Mouse (Mus musculus) olfactory bulb, adult 2 months (tissue): ENCODE measurements around the gene 3110021N24Rik. TPM values are rescaled to one million over a fixed set of nuclear protein-coding genes. Genes with fewer than 3 reads are reported as not detected.

Source experiments
- H3K27ac ChIP-seq: fragments of 200-500 bp; 2 replicates; pipeline ENCODE4 v1.5.1; 2012; ENCODE audit warnings: low read depth, low read length; ENCODE audit not compliant: insufficient read depth
- H3K4me1 ChIP-seq: fragments of 200-500 bp; 2 replicates; pipeline ENCODE4 v1.6.1; 2012; ENCODE audit warnings: low read length; ENCODE audit not compliant: control insufficient read depth, insufficient read depth
- H3K4me3 ChIP-seq: fragments of 200-500 bp; 2 replicates; pipeline ENCODE4 v1.5.1; 2012; ENCODE audit warnings: mild to moderate bottlenecking, low read depth, low read length, moderate library complexity; ENCODE audit not compliant: insufficient read depth
- CTCF ChIP-seq: fragments of 200-500 bp; IDR thresholded peaks from 2 replicates; pipeline ENCODE4 v1.5.1; 2012; ENCODE audit warnings: low read depth, mild to moderate bottlenecking, low read length, moderate library complexity; ENCODE audit not compliant: insufficient read depth
- POLR2A ChIP-seq: fragments of 200-500 bp; IDR thresholded peaks from 2 replicates; pipeline ENCODE4 v1.6.1; 2012; ENCODE audit warnings: mild to moderate bottlenecking, low read depth, low read length, moderate library complexity; ENCODE audit not compliant: insufficient read depth
- WGBS: fragments of 180-500 bp; shearing (Covaris S2); methylation state at CpG from one replicate; pipeline ENCODE4 v1.1.7; 2018; 5-methylcytosine and 5-hydroxymethylcytosine counted together
- polyA plus RNA-seq: library from polyadenylated mRNA; stranded (reverse); fragments of >200 nt; gene quantifications from 2 replicates; pipeline ENCODE4 v1.2.4, GENCODE M21; 2012; ENCODE audit warnings: low replicate concordance; ENCODE audit not compliant: missing spikeins, insufficient read depth, insufficient read length

The 3110021N24Rik gene
- polyA plus RNA-seq, 1 experiment, result not detected

GRCm38 (mm10) chr4:108826096-108826495, 106.6 kb downstream of the 3110021N24Rik start:
- H3K4me1 ChIP-seq, result peaks cover 4% of the 10 kb centered on the region; the same call in 1 of the 2 replicates
- no peak overlapping the region for H3K27ac ChIP-seq
- H3K4me3 ChIP-seq, result no peak overlapping the region
- 87% methylated on average over 1 of the region's 1 CpGs for WGBS
- TF ChIP-seq POLR2A (no peak), CTCF (no peak)

GRCm38 (mm10) chr4:108826643-108827042, 107.2 kb downstream of the 3110021N24Rik start:
- Histone ChIP-seq H3K27ac (no peak overlapping the region), H3K4me1 (peaks cover 4% of the 10 kb centered on the region; the same call in 1 of the 2 replicates), H3K4me3 (no peak overlapping the region)
- TF ChIP-seq POLR2A (no peak), CTCF (no peak)
- WGBS, result 78% methylated on average over 2 of the region's 2 CpGs

- Histone ChIP-seq H3K27ac (no peak overlapping the region), H3K4me3 (no peak overlapping the region), H3K4me1 (peaks cover 9% of the 10 kb centered on the region)
- 34% methylated on average over 1 of the region's 1 CpGs for WGBS
- TF ChIP-seq CTCF (no peak), POLR2A (no peak)
Measured at GRCm38 (mm10) chr4:108830698-108831097, 111.2 kb downstream of the 3110021N24Rik start.

Other genes with a start within 250 kb of the 3110021N24Rik start
- gene Prpf38a, start 140.3 kb upstream of the 3110021N24Rik start, polyA plus RNA-seq, result not detected in 2 replicates
- gene Orc1, start 140.2 kb upstream of the 3110021N24Rik start, polyA plus RNA-seq, result not detected in 2 replicates
- not detected in 2 replicates for gene Cc2d1b, start 99.7 kb upstream of the 3110021N24Rik start, polyA plus RNA-seq
- gene Zfyve9, start 61.1 kb downstream of the 3110021N24Rik start, polyA plus RNA-seq, result 65.1 TPM in 1 of 2 replicates, not detected in the other
- not detected in 2 replicates for gene Btf3l4, start 114.0 kb downstream of the 3110021N24Rik start, polyA plus RNA-seq
- gene Txndc12, start 115.0 kb downstream of the 3110021N24Rik start, polyA plus RNA-seq, result not detected in 2 replicates
- gene Kti12, start 128.1 kb downstream of the 3110021N24Rik start, polyA plus RNA-seq, result not detected in 2 replicates
- not detected in 2 replicates for gene A730015C16Rik, start 129.0 kb downstream of the 3110021N24Rik start, polyA plus RNA-seq
- gene Rab3b, start 159.4 kb downstream of the 3110021N24Rik start, polyA plus RNA-seq, result 395 TPM in 1 of 2 replicates, not detected in the other